ENCODE assay signal across 9 mouse cellular contexts in the genomic region with DNA sequence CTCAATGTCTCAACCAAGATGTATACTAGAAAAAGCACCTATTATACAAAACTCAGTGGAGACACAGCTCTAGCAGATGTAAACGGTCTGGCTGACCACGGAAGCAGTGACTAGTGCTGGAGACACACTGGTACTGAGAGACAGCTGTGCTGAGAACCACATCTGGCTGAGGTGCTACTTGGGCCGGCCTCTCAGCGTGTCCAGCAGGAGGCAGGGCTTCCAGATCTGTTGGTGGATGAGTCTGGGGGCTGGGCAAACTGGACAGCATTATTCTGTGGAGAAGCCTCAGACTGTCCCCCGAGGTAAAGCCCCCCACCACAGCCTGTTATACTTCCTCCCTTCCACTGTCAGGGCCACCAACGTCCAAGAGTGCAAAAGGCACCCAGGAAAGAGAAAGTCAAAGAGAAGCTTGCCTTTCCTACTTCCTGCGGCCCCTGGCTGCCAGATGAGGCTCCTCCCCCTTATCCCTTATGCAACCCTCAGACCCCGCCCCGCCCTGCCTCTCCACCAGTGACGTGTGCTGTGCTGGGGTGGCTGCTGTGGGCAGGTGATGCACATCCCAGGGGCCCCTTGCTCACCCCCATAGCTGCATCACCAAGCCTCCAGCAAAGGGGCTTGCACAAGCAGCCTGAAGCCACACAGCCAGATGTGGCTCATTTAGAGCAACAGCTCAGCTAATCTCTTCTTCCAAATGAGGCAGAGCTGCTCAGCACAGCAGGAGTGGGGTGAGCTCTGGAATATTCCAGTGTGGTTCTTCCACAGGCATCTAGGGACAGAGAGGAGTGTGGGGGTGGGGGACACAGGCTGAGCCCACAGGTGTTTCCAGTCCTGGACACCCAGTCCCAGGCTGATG. TPM values are rescaled to one million over a fixed set of nuclear protein-coding genes. Genes with fewer than 3 reads are reported as not detected.
DNase-seq lines count a peak whose midpoint lies in the region.
"Had no signal": no experiment of that assay in that cellular context is flagged by ENCODE, and none has a peak within 500 bp of the region (broad histone marks: within the 10 kb centered on the region; RNA-seq: fewer than 3 reads in every experiment).

No protein-coding gene starts in this region.

- DNase-seq in A20 (ENCODE audit: low read depth, low spot score) (peak; percentile 72), NIH3T3 (ENCODE audit: low read depth) (peak; percentile 94)
- peak; percentile 39 for DNase-seq in fibroblast of lung, adult 2 months (ENCODE audit: low read depth)
- DNase-seq in heart, postnatal 10 days = peak; percentile 67
- peak; percentile 64 to 80 for DNase-seq in kidney, postnatal 36 days
- DNase-seq in splenic B cell, adult 2 months (ENCODE audit: low read depth, low spot score) = peak; percentile 72
- no peak for DNase-seq in cerebellum, postnatal 36 days

- intact Hi-C loops in heart, postnatal 10 days (cut with DNase I) = no loop called here

- no peaks in the 10 kb centered on the region for H3K27me3 ChIP-seq in splenic B cell, adult 2 months (ENCODE audit: control insufficient read depth, insufficient read depth, low read length, poor library complexity, severe bottlenecking)

- peak overlapping the region; percentile 68 for H3K27ac ChIP-seq in macrophage

- 20% methylated on average over 9 of the region's 10 CpGs for WGBS in macrophage (ENCODE audit: missing documents)

- H3K36me3 ChIP-seq in macrophage (ENCODE audit: inconsistent target) = peaks cover 15% of the 10 kb centered on the region; the same call in 1 of the 2 replicates
- no peaks in the 10 kb centered on the region for H3K36me3 ChIP-seq in splenic B cell, adult 2 months (ENCODE audit: control insufficient read depth, insufficient read depth, low read length, poor library complexity, severe bottlenecking)

- H3K4me3 ChIP-seq in macrophage (ENCODE audit: inconsistent target) = no peak overlapping the region; the same call in 1 of the 2 replicates

- H3K79me2 ChIP-seq in macrophage (ENCODE audit: inconsistent target) = peaks cover 100% of the 10 kb centered on the region

RNA-seq across cellular contexts. Expression of gene Pdxk, which starts 7.1 kb away (rescaled TPM):
- total RNA-seq in heart, postnatal 10 days (2021) = 10 to 100 TPM in 1 of 2 experiments, 1 to 10 TPM in 1; 9.4 to 10.0 TPM
- total RNA-seq in macrophage (2018; cell fraction: chromatin; rRNA removed) = 100 to 1,000 TPM in 5 of 26 experiments, 10 to 100 TPM in 18, 1 to 10 TPM in 3; 5.2 to 163 (median 28.1) TPM
- 100 to 1,000 TPM in 25 of 26 experiments, 10 to 100 TPM in 1; 79.3 to 334 (median 151) TPM for total RNA-seq in macrophage (2018; cell fraction: cytosol; rRNA removed)
- total RNA-seq in macrophage (2018; cell fraction: nucleus; rRNA removed) = 100 to 1,000 TPM in 9 of 26 experiments, 10 to 100 TPM in 17; 27.6 to 223 (median 87.2) TPM
- 172 to 209 TPM (median 200 TPM) in 3 replicates for polyA plus RNA-seq in macrophage (2018)

RNA-seq across cellular contexts. Expression of gene Cstb, which starts 32.3 kb away (rescaled TPM):
- 10 to 100 TPM; 41.6 to 42.7 TPM for total RNA-seq in heart, postnatal 10 days (2021)
- 10 to 100 TPM; 13.6 to 78.0 (median 27.4) TPM for total RNA-seq in macrophage (2018; cell fraction: chromatin; rRNA removed)
- total RNA-seq in macrophage (2018; cell fraction: cytosol; rRNA removed) = 1,000 to 10,000 TPM; 1,179 to 1,787 (median 1,377) TPM
- 100 to 1,000 TPM in 24 of 26 experiments, 10 to 100 TPM in 2; 88.7 to 281 (median 189) TPM for total RNA-seq in macrophage (2018; cell fraction: nucleus; rRNA removed)
- polyA plus RNA-seq in macrophage (2018) = 1,283 to 1,841 TPM (median 1,659 TPM) in 3 replicates

RNA-seq across cellular contexts. Expression of gene Rrp1, which starts 44.9 kb away (rescaled TPM):
- 100 to 1,000 TPM; 120 to 122 TPM for total RNA-seq in heart, postnatal 10 days (2021)
- 100 to 1,000 TPM; 108 to 308 (median 161) TPM for total RNA-seq in macrophage (2018; cell fraction: chromatin; rRNA removed)
- 100 to 1,000 TPM in 22 of 26 experiments, 10 to 100 TPM in 4; 85.9 to 140 (median 115) TPM for total RNA-seq in macrophage (2018; cell fraction: cytosol; rRNA removed)
- 100 to 1,000 TPM in 21 of 26 experiments, 10 to 100 TPM in 5; 89.5 to 176 (median 115) TPM for total RNA-seq in macrophage (2018; cell fraction: nucleus; rRNA removed)
- 115 to 224 TPM (median 150 TPM) in 3 replicates for polyA plus RNA-seq in macrophage (2018)

RNA-seq across cellular contexts. Expression of gene Olfr1358, which starts 59.5 kb away (rescaled TPM):
- total RNA-seq in heart, postnatal 10 days (2021) = not detected
- under 1 TPM in 1 of 26 experiments, not detected in 25; 0.83 TPM for total RNA-seq in macrophage (2018; cell fraction: chromatin; rRNA removed)
- not detected for total RNA-seq in macrophage (2018; cell fraction: cytosol; rRNA removed)
- not detected for total RNA-seq in macrophage (2018; cell fraction: nucleus; rRNA removed)
- polyA plus RNA-seq in macrophage (2018) = not detected in 3 replicates
- polyA plus RNA-seq: frontal cortex, adult 2 months had no signal

Comparison
In these comparisons a context has a peak if more than half of its experiments do, and no peak if none do; other contexts are left out.
1. DNase-seq: peak in A20 (single experiment), NIH3T3 (single experiment), fibroblast of lung, adult 2 months (single experiment), heart, postnatal 10 days (2 of 2), kidney, postnatal 36 days (2 of 2) and splenic B cell, adult 2 months (single experiment); none in cerebellum, postnatal 36 days (0 of 2).